ENCODE assay signal across 10 mouse cellular contexts in genomic region chr1:131378914-131379474, GRCm38 (mm10).
DNase-seq lines count a peak whose midpoint lies in the region; ATAC-seq lines count a peak whose summit lies in the region.
"Had no signal": no experiment of that assay in that cellular context is flagged by ENCODE, and none has a peak within 500 bp of the region (broad histone marks: within the 10 kb centered on the region; RNA-seq: fewer than 3 reads in every experiment).

No protein-coding gene starts in this region.

- no peak for ATAC-seq in kidney, embryonic 14.5 days (ENCODE audit: low FRiP score, low TSS enrichment)
- 0 out of 2 replicates have a peak, but pooled peaks have one; percentile 31 for ATAC-seq in intestine, embryonic 16.5 days

- H3K4me1 ChIP-seq in kidney, embryonic 14.5 days (ENCODE audit: control insufficient read depth, insufficient read depth, low read length) = peaks cover 15% of the 10 kb centered on the region
- peaks cover 23% of the 10 kb centered on the region for H3K4me1 ChIP-seq in intestine, embryonic 16.5 days (ENCODE audit: control insufficient read depth, insufficient read depth, low read length)

- H3K27ac ChIP-seq in kidney, embryonic 14.5 days (ENCODE audit: low read depth, low read length) = peak overlapping the region; percentile 52; the same call in 1 of the 2 replicates
- H3K27ac ChIP-seq in intestine, embryonic 16.5 days (ENCODE audit: low read length) = peak overlapping the region; percentile 83
- H3K27ac ChIP-seq: neural tube, embryonic 12.5 days had no signal

- no peak overlapping the region for H3K9ac ChIP-seq in kidney, embryonic 14.5 days (ENCODE audit: low read depth, low read length)
- no peak overlapping the region for H3K9ac ChIP-seq in intestine, embryonic 16.5 days (ENCODE audit: low read depth, low read length)
- H3K9ac ChIP-seq: neural tube, embryonic 12.5 days had no signal

- H3K4me2 ChIP-seq in kidney, embryonic 14.5 days (replicated peaks; ENCODE audit: low read depth, low read length) = no peak overlapping the region
- H3K4me2 ChIP-seq in intestine, embryonic 16.5 days (ENCODE audit: low read depth, low read length) = no peak overlapping the region
- H3K4me2 ChIP-seq: neural tube, embryonic 12.5 days had no signal

- H3K27me3 ChIP-seq in kidney, embryonic 14.5 days (ENCODE audit: control insufficient read depth, insufficient read depth, low read length) = no peaks in the 10 kb centered on the region
- no peaks in the 10 kb centered on the region for H3K27me3 ChIP-seq in intestine, embryonic 16.5 days (replicated peaks; ENCODE audit: control insufficient read depth, insufficient read depth, low read length)
- H3K27me3 ChIP-seq: neural tube, embryonic 12.5 days had no signal

- H3K4me3 ChIP-seq in kidney, embryonic 14.5 days (ENCODE audit: low read length) = no peak overlapping the region
- no peak overlapping the region for H3K4me3 ChIP-seq in intestine, embryonic 16.5 days (ENCODE audit: low read length)
- H3K4me3 ChIP-seq: neural tube, embryonic 12.5 days had no signal

- DNase-seq in kidney, adult 9 months = no peak
- DNase-seq in CD4-positive, CD25-positive, alpha-beta regulatory T cell, adult 2 months (ENCODE audit: low read depth, low spot score) = peak; percentile 15
- DNase-seq in brain, adult 2 months (ENCODE audit: low read depth, low spot score) = peak; percentile 48
- no peak for DNase-seq in cerebellum, postnatal 14 days
- no peak for DNase-seq in right cerebral cortex, postnatal 14 days
- no peak for DNase-seq in spleen, postnatal 36 days (ENCODE audit: low spot score in 2 of 2)
- DNase-seq: cerebellum, adult 9-11 months had no signal

- 67% methylated on average over 1 of the region's 1 CpGs for WGBS in kidney, embryonic 14.5 days
- WGBS in intestine, embryonic 16.5 days = 65% methylated on average over 1 of the region's 1 CpGs

- H3K9me3 ChIP-seq in kidney, embryonic 14.5 days (ENCODE audit: control insufficient read depth, low read length) = 0 out of 2 replicates have a peak, but pooled peaks cover 3% of the 10 kb centered on the region
- no peaks in the 10 kb centered on the region for H3K9me3 ChIP-seq in intestine, embryonic 16.5 days (ENCODE audit: control insufficient read depth, low read length)
- H3K9me3 ChIP-seq: neural tube, embryonic 12.5 days had no signal

- no peaks in the 10 kb centered on the region for H3K36me3 ChIP-seq in kidney, embryonic 14.5 days (ENCODE audit: control insufficient read depth, insufficient read depth, low read length)
- H3K36me3 ChIP-seq in intestine, embryonic 16.5 days (ENCODE audit: control insufficient read depth, insufficient read depth, low read length) = no peaks in the 10 kb centered on the region; the same call in 1 of the 2 replicates

Comparison
In these comparisons a context has a peak if more than half of its experiments do, and no peak if none do; other contexts are left out.
1. DNase-seq: peak in CD4-positive, CD25-positive, alpha-beta regulatory T cell, adult 2 months (single experiment) and brain, adult 2 months (single experiment); none in kidney, adult 9 months (single experiment), cerebellum, postnatal 14 days (0 of 2), right cerebral cortex, postnatal 14 days (single experiment) and spleen, postnatal 36 days (0 of 2).